Mouse (Mus musculus) spleen, adult 2 months (tissue): ENCODE results near the gene Arhgap20.

ENCODE experiments used
- CTCF ChIP-seq: fragments of 200-500 bp; IDR thresholded peaks from 2 replicates; pipeline ENCODE4 v1.5.1; 2011; ENCODE audit warnings: mild to moderate bottlenecking, inconsistent platforms; ENCODE audit not compliant: insufficient read depth, insufficient read length, insufficient replicate concordance; ENCODE audit errors: extremely low read depth
- POLR2A ChIP-seq: fragments of 200-500 bp; IDR thresholded peaks from 2 replicates; pipeline ENCODE4 v1.6.1; 2011; ENCODE audit warnings: low read depth, low read length, inconsistent platforms

DNA sequence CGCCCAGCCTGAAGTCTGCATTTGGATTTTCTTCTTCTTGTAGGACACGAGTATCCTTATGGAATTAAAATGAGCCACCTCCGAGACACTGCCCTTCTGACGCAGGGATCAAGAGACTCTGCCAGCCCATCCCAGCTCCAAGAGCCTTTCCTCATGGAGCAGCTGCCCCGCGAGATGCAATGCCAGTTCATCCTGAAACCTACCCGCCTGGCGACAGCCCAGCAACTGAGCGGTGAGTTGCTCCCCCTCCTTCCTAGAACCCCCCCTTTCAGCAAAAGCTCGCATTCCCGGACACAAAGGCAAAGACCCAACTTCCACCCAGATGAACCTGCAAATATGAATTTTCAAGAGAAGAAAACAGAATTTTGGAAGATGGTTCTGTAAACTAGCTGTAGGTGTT lies 66.5 kb downstream of the Arhgap20 start:
- TF ChIP-seq CTCF = no peak
- no peak for TF ChIP-seq POLR2A
